Mouse (Mus musculus) adrenal gland (tissue): ENCODE data around the gene Rtf2.

Source experiments
- intact Hi-C: fragments of 180-260 bp; cut with DNase I; formaldehyde crosslinking; loops from one replicate; pipeline ENCODE4 v1.15.1; 2025

Gene Rtf2

DNA sequence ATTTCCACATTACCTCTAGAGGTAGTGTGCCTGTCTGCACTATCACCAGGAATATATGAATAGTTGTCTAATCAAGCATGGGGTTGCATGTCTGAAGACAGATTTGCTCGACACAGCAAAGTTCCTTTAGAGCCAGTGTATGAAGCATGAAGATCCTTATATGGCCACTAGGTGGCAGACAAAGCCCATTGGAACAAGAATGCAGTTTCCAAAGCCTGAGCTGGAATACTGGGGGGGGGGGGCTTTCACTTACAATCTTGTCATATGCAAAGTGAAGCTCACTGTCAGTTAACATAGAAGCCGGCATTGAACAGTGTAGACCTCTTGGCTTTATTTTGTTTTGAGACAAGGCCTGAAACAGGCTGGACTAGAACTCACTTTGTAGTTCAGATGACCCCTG lies 37.5 kb downstream of the Rtf2 start:
- intact Hi-C loops, result loop anchor here (2.0 to 10.0 kb wide), 3 partner anchors 279 to 517 kb away; no protein-coding TSS in a partner anchor

DNA sequence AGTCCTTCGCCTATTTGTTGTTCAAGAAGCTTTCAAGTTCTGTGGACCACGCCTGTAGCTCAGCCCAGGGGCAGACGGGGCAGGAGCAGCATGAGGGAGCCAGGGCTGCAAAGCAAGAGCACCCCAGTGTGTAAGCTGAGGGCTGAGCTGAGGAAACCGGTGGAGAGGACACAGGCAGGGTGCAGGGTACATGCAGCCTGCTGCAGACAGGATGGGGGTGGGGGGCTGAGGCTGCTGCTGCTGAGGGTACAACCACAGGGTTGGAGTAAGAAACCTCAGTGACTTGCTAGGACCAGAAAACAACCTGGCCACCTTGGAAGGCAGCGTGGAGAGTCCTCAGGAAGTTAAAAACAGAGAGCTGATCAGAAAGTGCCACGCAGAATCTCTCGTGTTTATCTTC lies 39.9 kb downstream of the Rtf2 start:
- intact Hi-C loops, result no loop called here

DNA sequence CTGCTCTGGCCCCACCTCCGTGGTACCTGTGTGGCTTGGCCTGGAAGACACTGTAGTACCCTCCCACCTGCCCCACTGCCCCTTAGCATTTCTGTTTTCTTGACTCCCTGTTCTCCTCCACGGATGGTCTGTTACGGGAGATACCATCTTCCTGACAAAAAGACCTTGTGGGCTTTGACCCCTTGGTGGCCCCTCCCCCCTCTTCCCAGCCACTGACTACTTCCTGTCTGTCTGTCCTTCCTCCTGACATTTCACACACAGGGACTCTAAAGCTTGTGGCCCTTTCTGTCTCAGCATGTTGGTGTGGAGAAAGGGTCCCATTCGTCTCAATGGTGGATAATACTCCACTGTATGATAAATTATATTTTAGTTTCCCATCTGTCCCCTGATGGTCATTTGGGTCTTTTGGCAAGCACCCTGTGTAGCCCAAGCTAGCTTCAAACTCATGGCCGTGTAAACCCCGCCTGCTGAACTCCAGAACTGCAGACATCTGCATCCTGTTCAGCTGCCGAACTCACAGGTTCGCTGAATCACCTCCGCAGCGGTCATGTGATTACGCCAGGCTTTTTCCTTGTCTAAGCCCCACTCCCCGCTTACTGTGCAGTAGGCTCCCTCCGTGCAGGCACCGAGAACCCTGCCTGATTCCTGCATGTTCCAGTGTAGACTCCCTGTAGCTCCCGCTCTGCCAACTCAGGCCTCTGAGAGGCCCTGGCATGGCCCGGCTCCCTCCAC lies 41.5 kb downstream of the Rtf2 start:
- intact Hi-C loops, result no loop called here

DNA sequence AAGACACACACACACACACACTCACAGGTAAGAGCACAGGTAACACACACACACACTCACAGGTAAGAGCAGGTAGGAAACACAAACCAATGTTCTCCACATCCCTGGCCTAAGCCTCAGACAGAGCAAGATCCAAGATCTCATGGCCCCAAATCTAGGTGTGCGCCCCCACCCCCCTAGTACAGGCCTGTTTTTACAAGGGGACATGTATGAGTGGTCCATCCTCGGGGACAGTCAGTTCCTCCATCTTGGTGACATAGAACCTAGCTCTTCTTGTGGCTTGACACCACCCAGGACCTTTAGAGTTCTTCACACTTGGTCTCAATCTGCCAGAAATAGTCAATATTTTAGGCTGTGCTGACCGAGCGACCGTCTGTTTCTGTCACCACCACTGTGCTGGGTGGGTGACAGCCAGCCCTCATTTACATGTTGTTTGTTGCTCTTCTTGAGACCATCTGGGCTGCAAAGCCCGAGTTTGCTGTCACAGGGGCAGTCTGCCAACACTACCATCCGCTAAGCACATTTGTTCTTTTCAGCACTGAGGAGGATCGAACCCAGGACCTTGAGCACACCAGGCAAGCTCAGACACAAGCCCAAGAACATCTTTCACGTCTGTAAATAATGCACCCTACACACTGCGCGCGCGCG lies 43.5 kb downstream of the Rtf2 start:
- intact Hi-C loops, result no loop called here

DNA sequence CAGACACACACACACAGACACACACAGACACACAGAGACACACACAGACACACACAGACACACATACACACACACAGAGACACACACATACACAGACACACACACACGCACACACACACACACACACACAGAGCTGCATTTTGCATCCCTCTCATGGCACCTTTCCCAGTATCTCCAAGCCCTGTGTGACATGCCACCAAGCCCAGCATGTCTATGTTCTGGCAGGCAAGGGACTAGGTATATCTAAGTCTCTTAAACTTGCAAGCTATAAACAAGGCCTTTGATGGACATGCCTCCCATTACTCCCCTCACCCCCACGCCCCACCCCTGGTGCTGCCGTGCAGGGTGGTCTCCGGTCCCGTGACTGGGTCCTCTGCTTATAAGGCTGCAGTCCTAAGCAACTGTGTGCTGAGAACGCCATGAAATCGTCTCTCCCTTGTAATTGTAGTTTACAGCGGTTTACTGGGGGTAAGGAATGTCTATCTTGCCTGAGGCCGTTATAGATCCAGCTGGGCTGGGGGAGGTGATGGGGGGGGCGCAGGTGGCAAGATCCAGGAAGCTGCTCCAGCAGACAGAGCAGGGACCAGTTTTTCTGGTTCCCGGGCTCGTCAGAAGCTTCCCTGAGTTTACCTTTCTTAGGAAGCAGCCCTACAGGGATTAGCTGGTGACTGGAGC lies 44.5 kb downstream of the Rtf2 start:
- intact Hi-C loops, result no loop called here

DNA sequence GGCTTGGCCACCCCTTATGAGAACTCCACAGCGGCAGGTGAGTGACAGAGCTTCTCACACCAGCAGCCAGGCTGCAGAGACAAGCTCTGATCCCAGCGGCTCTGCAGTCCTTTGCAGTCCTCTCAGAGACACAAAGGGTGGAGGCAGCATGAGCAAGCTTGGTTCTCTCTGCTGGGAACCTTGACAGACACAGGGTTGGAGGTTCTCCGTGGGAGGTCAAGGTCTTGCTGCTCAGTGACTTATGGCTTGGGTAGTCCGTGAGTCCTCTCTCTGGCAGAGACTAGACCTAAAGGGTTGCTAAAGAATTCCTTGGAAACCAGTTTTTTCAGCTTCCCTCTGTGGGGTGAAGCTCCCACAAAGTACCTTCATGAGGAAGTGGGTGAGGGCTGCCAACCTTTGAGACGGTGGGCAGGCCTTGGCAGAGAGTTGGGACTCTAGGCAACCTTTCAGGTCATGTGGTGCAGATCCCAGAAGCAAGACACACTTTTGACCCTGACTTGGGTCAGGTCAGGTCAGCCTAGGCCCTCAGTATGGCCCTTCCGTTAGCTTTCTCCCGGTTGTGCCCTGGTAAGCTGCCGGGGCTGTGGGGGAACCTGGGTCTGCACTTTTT lies 56.5 kb downstream of the Rtf2 start:
- intact Hi-C loops, result no loop called here

DNA sequence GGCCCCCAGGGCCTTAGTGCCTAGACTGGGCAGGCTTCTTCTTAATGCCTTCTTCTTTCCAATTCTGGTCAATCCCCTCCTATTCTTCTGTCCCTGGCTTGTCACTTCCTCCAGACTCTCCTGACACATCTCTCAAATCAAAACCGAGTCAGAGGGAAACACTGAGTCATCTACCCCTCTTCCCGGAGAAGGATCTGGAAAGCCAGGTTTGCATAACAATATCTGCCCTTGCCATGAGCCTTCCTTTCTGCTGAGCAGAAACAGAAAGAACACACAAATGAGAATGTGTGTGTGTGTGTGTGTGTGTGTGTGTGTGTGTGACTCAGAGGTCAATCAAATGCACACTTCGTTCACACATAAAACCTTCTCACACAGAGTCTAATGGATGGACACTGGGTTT lies 58.5 kb downstream of the Rtf2 start:
- intact Hi-C loops, result no loop called here

DNA sequence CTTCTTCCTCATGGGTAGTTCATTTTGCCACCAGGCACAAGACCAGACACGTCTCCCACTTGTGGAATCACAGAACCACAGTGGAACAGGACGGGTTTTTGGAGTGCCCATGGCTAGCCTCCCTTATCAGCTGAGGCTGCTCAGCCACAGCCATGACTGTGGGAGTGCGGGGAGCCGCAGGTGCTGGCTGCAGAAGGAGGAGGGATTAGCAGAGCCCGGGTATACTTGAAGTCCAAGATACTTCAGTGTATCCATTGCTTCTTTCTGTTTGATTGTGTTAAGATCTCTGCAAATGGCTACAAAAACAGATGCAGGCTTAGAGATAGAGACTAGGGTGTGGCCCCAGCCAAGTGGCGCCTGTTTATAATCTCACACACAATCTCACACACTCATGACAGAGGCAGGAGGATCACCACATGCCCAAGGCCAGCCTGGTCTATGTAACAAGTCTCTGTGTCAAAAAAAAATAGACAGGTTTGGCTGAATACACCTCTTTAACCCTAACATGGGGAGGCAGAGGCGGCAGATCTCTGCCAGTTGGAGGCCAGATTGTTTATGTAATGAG lies 60.5 kb downstream of the Rtf2 start:
- intact Hi-C loops, result no loop called here

DNA sequence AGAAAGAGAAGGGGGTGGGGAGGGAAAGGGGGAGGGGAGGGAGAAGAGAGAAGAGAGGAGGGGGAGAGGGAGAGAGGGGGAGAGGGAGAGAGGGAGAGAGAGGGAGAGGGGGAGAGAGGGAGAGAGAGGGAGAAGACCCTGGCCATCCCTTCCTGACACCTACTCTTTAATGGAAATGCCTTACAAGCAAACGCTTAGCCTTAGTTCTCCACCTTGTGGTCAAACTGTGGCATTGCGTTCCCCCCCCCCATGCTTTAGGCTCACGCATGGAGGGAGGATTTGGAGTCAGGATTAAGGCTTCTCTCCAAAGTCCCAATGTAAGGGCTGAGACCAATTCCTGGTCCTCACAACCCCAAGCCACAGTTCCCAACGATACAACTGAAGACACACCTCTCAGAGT lies 61.0 kb downstream of the Rtf2 start:
- intact Hi-C loops, result no loop called here

DNA sequence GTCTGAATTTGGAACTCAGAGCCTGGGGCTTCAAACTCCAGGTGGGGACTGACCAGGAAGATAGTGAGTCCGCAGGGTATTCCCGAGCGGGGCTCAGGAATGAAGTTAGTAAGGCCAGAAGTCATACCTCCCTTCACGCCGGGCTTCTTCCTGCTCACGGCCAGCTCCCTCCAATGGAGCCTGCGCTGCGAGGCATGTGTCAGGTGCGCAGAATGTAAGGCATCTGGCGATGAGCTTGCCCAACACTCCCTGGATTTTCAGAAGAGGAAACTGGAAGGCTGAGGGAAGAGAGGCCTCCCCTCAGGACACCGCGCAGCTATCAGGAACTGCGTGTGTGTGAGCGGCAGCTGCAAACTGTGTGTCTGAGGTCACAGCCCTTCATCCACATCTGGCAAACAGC lies 61.8 kb downstream of the Rtf2 start:
- intact Hi-C loops, result no loop called here

DNA sequence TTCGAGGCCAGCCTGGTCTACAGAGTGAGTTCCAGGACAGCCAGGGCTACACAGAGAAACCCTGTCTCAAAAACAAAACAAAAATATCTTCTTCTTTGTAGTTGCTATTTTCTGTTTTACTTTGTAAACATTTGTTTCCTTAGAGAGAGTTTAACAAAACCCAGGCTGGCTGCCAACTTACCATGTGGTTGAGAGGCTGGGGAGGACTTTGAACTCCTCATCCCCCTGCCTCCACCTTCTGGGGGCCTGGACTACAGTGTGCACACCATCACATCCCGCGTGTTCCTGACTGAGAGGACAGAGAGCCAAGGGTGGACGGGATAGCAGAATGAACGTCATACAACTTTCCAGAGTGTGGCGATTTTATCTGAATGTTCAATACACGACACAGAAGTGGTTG lies 65.8 kb downstream of the Rtf2 start:
- intact Hi-C loops, result no loop called here

DNA sequence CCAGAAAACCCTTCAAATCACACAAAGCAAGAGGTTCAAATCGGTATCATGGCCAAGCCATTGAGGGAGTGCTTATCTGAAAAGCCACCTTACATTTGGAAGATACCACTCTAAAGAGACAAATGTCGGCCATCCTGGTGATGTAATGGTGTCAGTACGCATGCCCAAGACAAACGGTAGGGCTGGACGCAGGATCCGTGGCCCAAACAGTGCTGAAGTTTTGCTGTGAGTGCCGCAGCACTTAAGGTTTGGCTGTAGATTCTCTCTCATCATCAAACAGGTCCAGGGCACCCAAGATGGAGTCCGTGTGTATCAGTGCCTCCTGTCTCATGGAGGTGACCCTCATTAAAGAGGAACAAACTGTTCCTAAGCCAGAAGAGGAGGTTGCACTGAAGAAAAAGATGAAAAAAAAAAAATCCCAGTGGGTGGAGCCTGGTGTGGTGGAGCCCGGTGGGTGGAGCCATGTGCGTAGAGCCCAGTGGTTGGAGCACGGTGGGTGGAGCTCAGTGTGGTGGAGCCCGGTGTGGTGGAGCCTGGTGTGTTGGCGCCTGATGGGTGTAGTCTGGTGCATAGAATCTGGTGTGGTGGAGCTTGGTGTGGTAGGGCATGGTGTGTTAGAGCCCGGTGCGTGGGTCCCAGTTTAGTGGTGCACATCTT lies 69.8 kb downstream of the Rtf2 start:
- intact Hi-C loops, result no loop called here

DNA sequence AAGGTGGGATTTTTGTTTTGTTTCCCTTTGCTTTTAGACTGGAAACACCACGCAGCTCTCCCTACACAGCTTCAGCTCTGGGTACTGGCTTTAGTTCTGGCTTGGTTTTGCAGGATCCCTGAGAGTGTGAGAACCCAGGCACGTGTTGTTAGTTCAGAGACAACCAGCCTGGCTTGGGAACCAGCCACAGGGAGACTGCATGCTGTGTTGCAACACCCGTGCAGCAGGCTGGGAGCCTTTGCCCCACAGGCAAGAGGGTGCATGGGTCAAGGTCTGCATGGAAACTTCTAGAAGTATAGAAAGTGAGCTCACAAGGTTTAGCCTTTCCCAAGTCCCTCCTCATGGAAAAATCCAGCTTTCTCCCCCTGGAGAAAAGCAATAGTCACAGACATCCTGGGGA lies 70.5 kb downstream of the Rtf2 start:
- intact Hi-C loops, result no loop called here

DNA sequence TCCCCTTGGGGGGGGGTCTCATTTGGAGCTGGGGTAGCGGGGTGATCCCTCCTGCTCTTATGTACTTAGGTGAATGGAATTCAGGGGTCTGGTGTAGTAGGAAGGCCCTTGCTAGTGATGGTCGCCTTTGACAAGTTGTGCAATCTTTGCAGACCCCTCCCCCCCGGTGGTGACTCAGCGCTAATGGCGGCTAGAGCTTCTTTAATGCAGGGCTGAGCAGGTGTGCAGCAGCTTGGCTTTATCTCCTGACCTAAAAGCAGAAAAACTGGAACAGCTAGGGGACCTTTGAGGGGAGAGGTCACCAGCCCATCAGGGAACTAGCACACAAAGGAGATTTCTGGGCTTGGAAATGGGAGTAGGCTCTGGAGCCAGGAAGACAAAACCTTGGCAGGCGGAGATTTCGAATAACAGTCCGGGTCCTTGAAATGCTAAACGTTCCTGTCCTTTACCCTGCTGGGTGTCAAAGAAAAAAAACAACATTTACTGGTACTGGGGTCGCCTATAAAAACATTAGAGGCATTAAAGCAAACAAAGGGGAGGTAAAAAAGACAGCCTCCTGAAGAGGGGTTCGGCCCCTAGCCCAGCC lies 76.1 kb downstream of the Rtf2 start:
- intact Hi-C loops, result no loop called here
